Mouse (Mus musculus) mammary gland, adult 2 months (tissue): ENCODE results near the gene Chek1. TPM values are rescaled to one million over a fixed set of nuclear protein-coding genes. Genes with fewer than 3 reads are reported as not detected.

ENCODE experiments used
- polyA plus RNA-seq: library from polyadenylated mRNA; depleted of rRNA; stranded (reverse); fragments of >200 nt; gene quantifications from 2 replicates; pipeline ENCODE4 v1.2.3, GENCODE M21; 2012; ENCODE audit warnings: low replicate concordance; rRNA removed

Gene Chek1
- 0.14 and 0.48 TPM in 2 replicates for polyA plus RNA-seq

GRCm38 (mm10) chr9:36727034-36727755 is at the start of gene Chek1:
Gene Chek1 (minus strand): TSS chr9:36727065.

DNA sequence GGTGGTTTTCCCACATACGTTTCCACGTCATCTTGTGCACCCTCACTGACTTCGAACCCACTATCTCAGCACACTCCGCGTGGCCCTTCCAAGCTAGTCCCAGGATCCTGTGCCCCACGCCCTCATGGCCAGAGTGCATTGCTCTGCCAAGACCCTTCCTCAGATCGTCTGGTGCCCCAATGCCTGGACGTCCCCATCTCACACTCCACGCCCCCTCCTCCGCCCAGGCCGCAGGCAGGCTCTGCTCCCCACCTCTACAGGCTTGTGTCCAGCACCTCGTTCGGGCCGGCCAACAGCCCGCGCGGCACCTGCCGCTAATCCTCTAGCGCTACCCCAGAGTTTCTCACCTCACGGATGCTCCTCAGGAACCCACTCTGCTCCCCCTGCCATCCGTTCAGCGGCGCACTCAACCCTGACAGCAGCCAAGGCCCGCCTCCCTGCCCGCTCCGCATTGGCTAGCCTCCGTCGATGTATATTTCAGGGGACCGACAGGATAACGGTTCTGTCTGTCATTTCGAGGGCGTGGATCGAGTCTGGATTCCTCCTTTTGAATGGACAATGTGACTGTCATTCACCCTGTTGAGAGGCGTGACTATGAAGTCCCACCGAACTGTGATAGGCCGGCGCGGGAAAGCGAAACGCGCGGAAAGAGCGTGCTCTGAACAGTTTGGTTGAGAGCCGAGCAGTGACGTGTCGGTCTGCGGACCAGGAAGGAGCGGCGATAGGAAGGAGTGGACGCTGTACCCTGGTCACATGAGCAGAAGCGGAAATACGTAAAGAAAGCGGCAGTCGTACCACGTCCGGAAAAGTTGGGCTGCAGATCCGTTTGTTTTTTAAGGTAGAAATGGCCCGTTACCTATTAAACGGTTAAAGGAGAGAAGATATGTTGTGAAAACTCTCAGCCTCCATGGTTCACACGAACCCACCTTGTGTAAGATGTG is 40.6 kb upstream of the Chek1 start, which contains the start of gene Stt3a:
TSS of gene Stt3a (minus strand) at position 477 of the 941 bp plus-strand sequence.

DNA sequence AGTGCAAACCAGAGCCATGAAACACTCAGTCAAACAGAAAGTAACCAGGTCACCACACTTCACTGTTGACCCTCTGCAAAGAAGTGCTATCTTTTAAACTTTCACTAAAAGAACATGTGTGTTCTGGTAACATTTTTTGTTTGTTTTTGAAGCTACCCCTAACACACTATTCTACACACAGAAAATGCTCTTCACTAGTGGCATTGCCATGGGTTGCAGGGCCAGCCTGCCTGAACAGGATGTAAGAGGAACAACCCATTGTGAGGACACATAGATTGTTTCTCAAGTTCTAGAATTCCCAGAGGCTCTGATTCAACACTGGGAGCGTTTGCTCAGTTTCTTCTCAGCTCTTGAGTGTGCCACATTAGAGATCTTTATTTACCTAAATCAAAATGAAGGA is 33.9 kb downstream of the Chek1 start, which contains the start of gene Acrv1:
TSS of gene Acrv1 (plus strand) at position 301 of the 400 bp plus-strand sequence.

Other genes with a start within 250 kb of the Chek1 start
- gene Gm5615, start 185.1 kb downstream of the Chek1 start, polyA plus RNA-seq = not detected in 2 replicates
- not detected in 2 replicates for gene Gm17689, start 144.4 kb downstream of the Chek1 start, polyA plus RNA-seq
- gene A630095E13Rik, start 83.7 kb downstream of the Chek1 start, polyA plus RNA-seq = not detected in 2 replicates
- gene Acrv1, start 33.8 kb downstream of the Chek1 start, polyA plus RNA-seq = not detected in 2 replicates
- 127 and 309 TPM in 2 replicates for gene Stt3a, start 40.6 kb upstream of the Chek1 start, polyA plus RNA-seq
- 68.5 and 87.7 TPM in 2 replicates for gene Ei24, start 70.3 kb upstream of the Chek1 start, polyA plus RNA-seq
- 1.9 and 2.6 TPM in 2 replicates for gene Fez1, start 94.8 kb upstream of the Chek1 start, polyA plus RNA-seq